Mouse (Mus musculus) kidney, postnatal 4 days (tissue): ENCODE results near the gene Nr6a1.

Experiments used
- DNase-seq, 2 experiments: peaks; one replicate each; pipeline ENCODE4 v3.0.0; 2021; ENCODE audit warnings: mixed read lengths in 2 of 2

Gene Nr6a1

DNA sequence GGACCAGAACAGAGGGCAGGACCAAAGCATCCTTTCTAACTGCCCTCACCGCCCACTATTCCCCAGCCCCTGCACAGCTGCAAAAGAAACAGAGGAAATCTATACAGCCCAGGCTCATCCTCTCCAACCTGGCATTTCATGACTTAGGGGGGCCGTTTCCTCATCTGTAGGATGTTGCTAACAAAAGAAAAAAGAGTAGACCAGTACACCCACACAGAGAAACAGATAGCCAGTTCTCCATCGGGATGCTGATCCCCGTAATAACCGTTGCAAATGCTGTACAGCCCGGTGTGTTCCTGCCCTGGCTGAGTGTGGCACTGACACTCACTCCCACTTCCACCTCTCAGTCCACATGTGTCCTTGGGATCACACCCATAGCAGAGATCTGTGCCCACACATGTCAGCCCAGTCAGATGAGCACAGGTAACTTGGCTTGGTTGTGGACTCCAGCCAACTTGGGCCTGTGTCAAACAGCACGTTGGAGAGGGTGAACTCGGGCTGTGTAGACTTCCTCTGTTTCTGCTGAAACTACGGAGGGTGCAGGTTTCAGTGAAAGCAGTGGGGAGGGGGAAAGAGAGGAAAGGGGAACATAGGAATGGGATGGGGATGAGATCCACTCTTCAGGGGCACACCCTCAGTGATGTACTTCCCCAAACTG lies 9.4 kb upstream of the Nr6a1 start:
- DNase-seq, result no peak

- no peak for DNase-seq
Observed at GRCm38 (mm10) chr2:38934936-38935335, 7.4 kb upstream of the Nr6a1 start.

DNA sequence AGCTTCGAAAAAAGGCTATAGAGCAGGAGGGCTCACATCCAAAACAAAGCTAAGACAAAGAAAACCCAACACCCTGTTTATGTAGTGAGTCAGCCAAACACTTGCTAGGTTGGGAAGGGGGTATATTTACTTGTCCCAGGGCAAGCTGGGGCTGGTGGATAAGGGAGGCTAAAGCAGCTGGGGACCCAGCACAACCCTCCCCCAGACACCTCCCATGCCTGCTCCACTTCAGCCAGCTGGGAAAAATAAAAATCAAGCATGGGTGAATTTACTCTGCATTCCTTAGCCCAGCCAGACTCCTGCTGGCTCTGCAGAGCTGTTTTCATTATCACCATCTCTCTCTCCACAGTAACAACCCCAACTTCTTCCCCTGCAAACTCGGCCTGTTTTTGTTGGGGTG lies 6.4 kb upstream of the Nr6a1 start:
- peak; percentile 58 to 68 for DNase-seq

GRCm38 (mm10) chr2:38931851-38932667 lies 4.6 kb upstream of the Nr6a1 start, which contains the start of gene Olfml2a:
Gene Olfml2a, plus strand, starts transcription at chr2:38931978.
- peak; percentile 82 to 88 for DNase-seq

GRCm38 (mm10) chr2:38930269-38930668 lies 2.8 kb upstream of the Nr6a1 start:
- no peak for DNase-seq

DNA sequence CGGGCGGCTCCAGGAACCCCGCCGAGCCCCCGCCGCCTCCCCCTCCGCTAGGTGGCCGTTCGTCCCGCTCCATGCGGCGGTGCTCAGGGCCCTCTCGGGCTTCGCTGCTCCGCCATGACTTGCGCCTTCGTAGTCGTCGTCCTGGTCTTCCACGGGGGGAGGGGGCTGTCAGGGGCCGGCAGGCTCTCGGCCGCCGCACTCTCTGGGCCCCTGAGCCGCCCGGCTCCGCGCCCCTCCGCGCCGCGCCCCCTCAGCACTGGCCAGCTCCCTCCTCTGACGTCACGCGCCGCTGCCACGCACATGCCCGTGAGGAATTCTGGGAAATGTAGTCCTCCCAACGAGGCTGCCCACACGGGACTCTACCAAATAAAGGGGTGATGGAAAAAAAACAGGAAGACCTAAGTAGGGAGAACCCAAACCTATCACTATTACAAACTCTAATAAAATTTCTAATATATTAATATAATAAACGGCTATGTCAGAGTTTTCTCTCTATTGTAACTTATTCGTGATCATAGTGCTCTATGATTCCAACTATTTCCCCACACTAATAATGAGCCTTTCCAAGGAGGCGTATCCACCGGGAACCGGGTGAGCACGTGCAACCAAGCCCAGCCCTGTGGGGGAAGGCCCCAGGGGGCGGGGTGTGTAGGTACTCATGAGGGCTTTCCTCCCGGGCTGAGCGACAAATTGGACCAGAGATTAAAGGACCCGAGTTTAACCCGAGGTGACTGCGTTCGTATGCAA lies 1.2 kb downstream of the Nr6a1 start:
- peak; percentile 94 to 96 for DNase-seq

- DNase-seq, result peak; percentile 47 to 60
Observed at GRCm38 (mm10) chr2:38925171-38926080, 2.1 kb downstream of the Nr6a1 start.

DNA sequence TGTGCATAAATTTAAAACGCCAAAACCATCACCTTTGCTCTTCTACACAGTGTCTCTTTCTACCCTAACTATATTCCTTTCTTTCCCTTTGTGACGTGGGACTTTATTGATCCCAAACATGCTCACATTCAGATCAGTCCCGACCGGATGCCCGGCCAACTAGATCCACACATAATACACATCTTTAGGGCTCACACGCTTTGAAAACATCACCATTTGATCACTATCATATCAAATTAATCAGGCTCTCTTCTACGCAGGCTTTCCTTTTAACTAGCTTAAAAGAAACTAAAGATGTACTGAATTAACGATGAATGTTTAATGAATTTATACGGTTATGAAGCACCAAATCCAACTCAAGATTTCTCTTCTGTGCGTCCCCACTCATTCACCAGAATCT lies 2.9 kb downstream of the Nr6a1 start:
- no peak for DNase-seq

GRCm38 (mm10) chr2:38923911-38924310 lies 3.6 kb downstream of the Nr6a1 start:
- DNase-seq, result no peak

- no peak for DNase-seq
Observed at GRCm38 (mm10) chr2:38923471-38923870, 4.0 kb downstream of the Nr6a1 start.

GRCm38 (mm10) chr2:38921374-38921773 lies 6.1 kb downstream of the Nr6a1 start:
- no peak for DNase-seq

DNA sequence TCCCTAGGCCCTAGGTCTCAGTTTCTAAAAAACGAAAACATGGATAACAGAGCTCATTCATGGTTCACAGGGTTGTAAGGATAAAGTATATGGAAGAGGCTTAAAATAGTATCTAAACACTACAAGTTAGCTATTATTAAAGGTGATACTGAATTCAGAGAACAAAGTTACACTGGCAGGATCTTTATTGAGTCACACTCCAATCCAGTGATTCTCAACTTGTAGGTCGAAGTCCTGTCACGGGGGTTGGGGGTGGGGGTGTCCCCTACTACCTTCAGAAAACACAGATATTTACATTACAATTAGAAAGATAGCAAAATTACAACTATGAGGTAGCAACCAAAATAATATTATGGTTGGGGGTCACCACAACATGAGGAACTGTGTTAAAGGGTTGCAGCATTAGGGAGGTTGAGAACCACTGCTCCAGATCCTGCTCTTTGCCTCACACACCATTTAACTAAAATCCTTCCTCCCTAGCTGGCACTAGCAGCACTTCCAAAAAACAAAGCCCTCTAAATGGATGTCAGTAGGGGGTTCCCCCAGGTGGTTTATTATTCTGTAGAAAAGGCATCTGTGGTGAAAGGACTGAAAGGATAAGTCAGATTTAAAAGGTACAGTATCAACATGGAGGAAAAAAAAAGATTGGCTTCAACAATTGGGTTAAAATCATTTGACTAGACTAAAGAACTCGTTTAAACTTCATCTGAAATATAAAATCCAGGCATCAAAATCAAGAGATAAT lies 10.4 kb downstream of the Nr6a1 start:
- DNase-seq, result no peak

- DNase-seq, result no peak
Observed at GRCm38 (mm10) chr2:38914965-38915364, 12.5 kb downstream of the Nr6a1 start.

DNA sequence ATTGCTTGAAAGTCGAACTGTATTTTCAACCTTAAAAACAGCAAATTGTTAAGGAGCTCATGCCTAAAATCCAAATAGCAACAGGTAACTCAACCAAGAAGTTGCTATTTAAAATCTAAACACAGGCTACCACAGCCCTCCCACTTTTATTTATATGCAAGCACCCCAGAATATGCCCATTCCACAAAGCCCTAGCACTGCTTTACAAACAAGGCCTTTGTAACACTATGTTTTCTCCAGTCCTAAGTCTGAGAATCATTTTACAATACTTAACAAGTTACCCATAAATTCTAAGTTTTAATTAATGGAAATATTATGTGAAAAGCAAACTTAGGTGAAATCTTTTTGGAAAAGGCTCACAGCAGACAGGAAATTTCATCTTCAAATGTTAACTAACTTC lies 13.0 kb downstream of the Nr6a1 start:
- DNase-seq, result no peak

- DNase-seq, result no peak
Observed at GRCm38 (mm10) chr2:38908604-38909003, 18.9 kb downstream of the Nr6a1 start.

DNA sequence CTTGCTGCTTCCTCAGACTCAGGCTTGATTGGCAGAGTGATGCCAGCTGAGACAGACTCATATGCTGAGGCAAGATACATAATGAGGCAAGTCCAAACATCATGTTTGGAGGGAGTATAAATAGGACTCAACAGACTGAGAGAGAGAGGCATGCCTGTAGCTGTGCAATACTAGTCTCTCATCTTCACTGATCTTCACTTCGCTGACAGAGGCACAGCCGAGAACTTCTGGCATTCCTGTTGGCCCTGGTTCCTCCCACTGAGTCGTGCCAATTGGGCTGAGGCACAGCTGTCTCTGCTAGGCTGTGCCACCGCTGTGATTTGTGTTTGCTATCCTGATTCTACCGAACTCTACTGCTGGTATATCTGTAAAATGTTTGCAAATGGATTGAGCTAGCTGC lies 21.4 kb downstream of the Nr6a1 start:
- DNase-seq, result no peak

- no peak for DNase-seq
Observed at GRCm38 (mm10) chr2:38904290-38904689, 23.2 kb downstream of the Nr6a1 start.

DNA sequence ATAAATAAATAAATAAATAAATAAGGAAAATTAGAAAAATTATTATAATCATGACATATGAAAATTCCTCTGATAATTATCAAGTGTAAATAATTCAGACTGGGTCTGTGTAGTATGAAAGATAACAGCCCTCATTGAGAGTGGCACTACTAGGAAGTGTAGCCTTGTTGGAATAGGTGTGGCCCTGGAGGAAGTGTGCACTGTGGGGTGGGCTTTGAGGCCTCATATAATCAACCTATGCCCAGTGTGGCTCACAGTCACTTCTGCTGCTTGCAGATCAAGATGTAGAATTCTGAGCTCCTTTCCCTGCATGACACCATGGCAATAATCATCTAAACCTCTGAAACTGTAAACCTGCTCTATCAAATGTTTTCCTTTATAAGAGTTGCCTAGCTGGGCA lies 24.6 kb downstream of the Nr6a1 start:
- DNase-seq, result no peak

- no peak for DNase-seq
Observed at GRCm38 (mm10) chr2:38880907-38881672, 46.4 kb downstream of the Nr6a1 start.

DNA sequence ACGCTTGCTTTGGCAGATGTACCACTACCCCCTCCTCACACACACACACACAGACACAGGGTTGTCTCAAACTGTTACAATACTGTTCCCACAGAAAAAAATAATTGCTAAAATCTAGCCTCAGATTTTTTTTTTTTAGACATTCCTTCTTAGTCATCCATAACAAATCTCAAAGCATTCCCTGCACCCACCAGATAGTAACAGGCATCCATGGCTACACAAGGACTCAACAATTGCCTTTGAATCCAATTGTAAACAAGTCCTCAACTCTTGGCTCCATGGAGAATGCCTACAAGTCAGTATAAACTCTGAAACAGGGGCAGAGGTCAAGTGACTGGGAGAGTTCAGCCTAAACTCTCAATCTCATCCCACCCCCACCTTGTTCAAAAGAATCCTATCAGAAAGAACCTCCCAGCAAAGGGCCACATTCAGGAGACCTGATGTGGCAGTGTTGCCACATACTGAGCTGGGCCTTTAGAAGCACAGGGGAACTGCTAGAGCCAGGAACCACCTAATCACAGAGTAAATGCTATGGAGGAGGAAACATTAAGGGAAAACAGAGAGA lies 52.9 kb downstream of the Nr6a1 start:
- DNase-seq, result no peak

- DNase-seq, result no peak
Observed at GRCm38 (mm10) chr2:38872730-38873129, 54.8 kb downstream of the Nr6a1 start.
